Mouse (Mus musculus) lung, adult 18-20 months (tissue): ENCODE measurements at regions not wholly inside any gene's neighbourhood (a gene's known extent, or its start where the extent isn't known, plus 50 kb on each side); places are given as distances from the start of the nearest gene placed in this dataset.
"Not testable (repeated sequence)": the region's sequence is repeated elsewhere in the genome, so short reads cannot be mapped to it uniquely, and the experiment has no call there.

Experiments used
- DNase-seq, 2 experiments: peaks; one replicate each; pipeline ENCODE4 v3.0.0; 2022; ENCODE audit warnings: mixed read lengths in 2 of 2

GRCm38 (mm10) chr16:42515929-42516328 lies 175.5 kb upstream of the Gap43 start:
- no peak for DNase-seq

- DNase-seq: peak in 1 of 2 experiments; percentile 13
Observed at GRCm38 (mm10) chr16:42505107-42505506, 164.7 kb upstream of the Gap43 start.

GRCm38 (mm10) chr16:42501713-42502112 lies 161.3 kb upstream of the Gap43 start:
- DNase-seq: no peak

GRCm38 (mm10) chr16:42501109-42501508 lies 160.7 kb upstream of the Gap43 start:
- DNase-seq: not testable (repeated sequence)

- DNase-seq: no peak
Observed at GRCm38 (mm10) chr16:42499514-42499913, 159.1 kb upstream of the Gap43 start.

- DNase-seq: no peak
Observed at GRCm38 (mm10) chr16:42498368-42498767, 157.9 kb upstream of the Gap43 start.

- DNase-seq: no peak
Observed at GRCm38 (mm10) chr16:42493596-42493995, 153.1 kb upstream of the Gap43 start.

GRCm38 (mm10) chr16:42488745-42489144 lies 148.3 kb upstream of the Gap43 start:
- no peak for DNase-seq

- DNase-seq: peak in 1 of 2 experiments; percentile 8
Observed at GRCm38 (mm10) chr16:42479978-42480377, 139.5 kb upstream of the Gap43 start.

GRCm38 (mm10) chr16:42466976-42467375 lies 126.5 kb upstream of the Gap43 start:
- no peak for DNase-seq

- peak in 1 of 2 experiments; percentile 15 for DNase-seq
Observed at GRCm38 (mm10) chr16:42456335-42456984, 116.0 kb upstream of the Gap43 start.

- DNase-seq: no peak
Observed at GRCm38 (mm10) chr16:42453338-42453737, 112.9 kb upstream of the Gap43 start.

- no peak for DNase-seq
Observed at GRCm38 (mm10) chr16:42449840-42450444, 109.5 kb upstream of the Gap43 start.

- no peak for DNase-seq
Observed at GRCm38 (mm10) chr16:42444863-42445423, 104.5 kb upstream of the Gap43 start.

GRCm38 (mm10) chr16:42444408-42444862 lies 104.0 kb upstream of the Gap43 start:
- DNase-seq: no peak

- DNase-seq: no peak
Observed at GRCm38 (mm10) chr16:42440822-42441221, 100.4 kb upstream of the Gap43 start.

GRCm38 (mm10) chr16:42431529-42431928 lies 91.1 kb upstream of the Gap43 start:
- no peak for DNase-seq

GRCm38 (mm10) chr16:42416673-42417072 lies 76.2 kb upstream of the Gap43 start:
- no peak for DNase-seq

GRCm38 (mm10) chr16:42412031-42412430 lies 71.6 kb upstream of the Gap43 start:
- not testable (repeated sequence) for DNase-seq

- DNase-seq: no peak
Observed at GRCm38 (mm10) chr16:42396596-42396995, 56.1 kb upstream of the Gap43 start.
